Comparison of ENCODE assay signal across 9 mouse cellular contexts in the genomic region with DNA sequence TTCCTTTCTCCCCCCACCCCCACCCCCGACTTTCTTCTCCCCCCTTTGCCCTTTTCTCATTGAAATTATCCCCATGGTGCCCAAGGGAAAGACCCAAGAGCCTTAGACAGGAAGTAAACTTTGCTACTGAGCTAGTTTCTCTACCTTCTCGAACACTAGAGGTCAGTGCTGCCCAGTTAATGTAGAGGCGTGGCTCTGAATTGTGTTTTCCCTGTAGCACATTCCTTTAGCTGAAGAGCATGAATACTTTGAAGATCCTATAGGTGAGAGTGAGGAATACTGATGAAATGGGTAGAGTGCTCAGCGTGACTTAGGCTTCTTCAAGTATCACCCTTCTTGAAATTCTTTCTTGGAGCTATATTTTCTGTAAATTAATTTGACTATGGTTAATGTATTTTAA. TPM values are rescaled to one million over a fixed set of nuclear protein-coding genes. Genes with fewer than 3 reads are reported as not detected.
DNase-seq lines count a peak whose midpoint lies in the region; ATAC-seq and TF ChIP-seq lines count a peak whose summit lies in the region.
"Had no signal": no experiment of that assay in that cellular context is flagged by ENCODE, and none has a peak within 500 bp of the region (broad histone marks: within the 10 kb centered on the region; RNA-seq: fewer than 3 reads in every experiment).

No protein-coding gene starts in this region.

- H3K36me3 ChIP-seq in forebrain, embryonic 15.5 days = no peaks in the 10 kb centered on the region
- H3K36me3 ChIP-seq: liver, embryonic 15.5 days had no signal

- peak; percentile 18; the same call in 1 of the 2 replicates for TF ChIP-seq CTCF in gastrocnemius, adult 2 months (IDR thresholded peaks at IDR 0.05)
- TF ChIP-seq CTCF in Patski (IDR thresholded peaks at IDR 0.05) = peak; percentile 59

- in situ Hi-C loops in Patski (cut with MboI; ENCODE audit: low pct_unique_long_range_greater_than_20kb) = loop anchor here (10.0 kb wide), 1 partner anchor 441 kb away; no protein-coding TSS in a partner anchor

- POLR2A ChIA-PET in Patski (lab: Charles Lee) = interaction anchor here (0.6 kb wide), 1 partner anchor 125 kb away, joined by 3 read pairs; no protein-coding TSS in a partner anchor

- CTCF ChIA-PET in Patski (lab: Charles Lee) = interaction anchor here (1.1 to 1.2 kb wide), 3 partner anchors 14 to 458 kb away, joined by 5 to 8 read pairs (median 6); no protein-coding TSS in a partner anchor

- peaks cover 5% of the 10 kb centered on the region; the same call in 1 of the 2 replicates for H3K4me1 ChIP-seq in forebrain, embryonic 15.5 days
- H3K4me1 ChIP-seq: liver, embryonic 15.5 days had no signal

- H3K4me2 ChIP-seq in forebrain, embryonic 15.5 days (replicated peaks) = no peak overlapping the region
- H3K4me2 ChIP-seq: liver, embryonic 15.5 days had no signal

- no peak overlapping the region for H3K9ac ChIP-seq in forebrain, embryonic 15.5 days (replicated peaks)
- H3K9ac ChIP-seq: liver, embryonic 15.5 days had no signal

- no peaks in the 10 kb centered on the region for H3K9me3 ChIP-seq in forebrain, embryonic 15.5 days
- H3K9me3 ChIP-seq: liver, embryonic 15.5 days had no signal

- no peak for ATAC-seq in Patski
- 0 out of 2 replicates have a peak, but pooled peaks have one; percentile 18 for ATAC-seq in forebrain, embryonic 15.5 days (replicated peaks)
- ATAC-seq in megakaryocyte-erythroid progenitor cell, adult 5-6 weeks (replicated peaks; ENCODE audit: low FRiP score, low TSS enrichment, poor library complexity, severe bottlenecking) = no peak

- no peak overlapping the region for H3K27ac ChIP-seq in gastrocnemius, adult 2 months
- no peak overlapping the region for H3K27ac ChIP-seq in forebrain, embryonic 15.5 days (replicated peaks)
- H3K27ac ChIP-seq: liver, embryonic 15.5 days had no signal

- WGBS in forebrain, embryonic 15.5 days = 6% methylated on average over 4 of the region's 4 CpGs

- H3K4me3 ChIP-seq in gastrocnemius, adult 2 months = no peak overlapping the region
- peak overlapping the region; percentile 14 for H3K4me3 ChIP-seq in forebrain, embryonic 15.5 days
- H3K4me3 ChIP-seq: liver, embryonic 15.5 days had no signal

- no peak for DNase-seq in gastrocnemius, adult 2 months
- no peak for DNase-seq in gastrocnemius, postnatal 14 days
- no peak for DNase-seq in Patski (ENCODE audit: low read depth, low spot score)
- peak; percentile 59 to 67 for DNase-seq in left cerebral cortex, adult 18-20 months (ENCODE audit: low spot score in 2 of 2)
- peak; percentile 8 for DNase-seq in retina, postnatal 7 days (ENCODE audit: low read depth, low spot score)
- DNase-seq in thymus, postnatal 36 days = no peak

- intact Hi-C loops in gastrocnemius, adult 2 months (cut with DNase I) = no loop called here
- intact Hi-C loops in gastrocnemius, postnatal 14 days (cut with DNase I; ENCODE audit: low total_unique reads) = no loop called here

- H3K27me3 ChIP-seq in Patski = no peaks in the 10 kb centered on the region
- H3K27me3 ChIP-seq in forebrain, embryonic 15.5 days = no peaks in the 10 kb centered on the region
- H3K27me3 ChIP-seq: liver, embryonic 15.5 days had no signal

RNA-seq across cellular contexts. Expression of a gene that starts 1.6 kb away (rescaled TPM):
- total RNA-seq in gastrocnemius, adult 2 months (2021) = under 1 TPM in 1 of 2 experiments, not detected in 1; 0.08 TPM
- total RNA-seq in gastrocnemius, postnatal 14 days (2021) = under 1 TPM; 0.04 to 0.07 TPM
- not detected for polyA plus RNA-seq in Patski (2021)
- polyA plus RNA-seq in forebrain, embryonic 15.5 days (2015; fragmentation: Nextera tagmentation; extraction: Ambion mirVana) = 1.2 and 1.6 TPM in 2 replicates
- 10 to 100 TPM; 17.0 to 17.3 TPM for total RNA-seq in left cerebral cortex, adult 18-20 months (2021)
- not detected in 2 replicates for total RNA-seq in megakaryocyte-erythroid progenitor cell, adult 5-6 weeks (2014; fragmentation: Nextera tagmentation)
- not detected in 2 replicates for total RNA-seq in megakaryocyte-erythroid progenitor cell, adult 5-6 weeks (2017)
- polyA plus RNA-seq: liver, embryonic 15.5 days had no signal

Comparison
In these comparisons a context has a peak if more than half of its experiments do, and no peak if none do; other contexts are left out.
1. DNase-seq: peak in left cerebral cortex, adult 18-20 months (2 of 2) and retina, postnatal 7 days (single experiment); none in gastrocnemius, adult 2 months (single experiment), gastrocnemius, postnatal 14 days (single experiment), Patski (single experiment) and thymus, postnatal 36 days (0 of 2).
2. RNA of a gene that starts 1.6 kb away (total RNA-seq): 17.0 to 17.3 TPM in left cerebral cortex, adult 18-20 months; 0.08 TPM in gastrocnemius, adult 2 months, 0.04 to 0.07 TPM in gastrocnemius, postnatal 14 days and not detected in megakaryocyte-erythroid progenitor cell, adult 5-6 weeks; every median in the first group is over 10 times any median in the second.